Mouse (Mus musculus) megakaryocyte progenitor cell, adult 5-6 weeks (primary cell): Measurements from ENCODE around the gene Rbms1. TPM values are rescaled to one million over a fixed set of nuclear protein-coding genes. Genes with fewer than 3 reads are reported as not detected.

Experiments used
- ATAC-seq: replicated peaks from 2 replicates; pipeline ENCODE4 v1.8.0; 2016; ENCODE audit warnings: mild to moderate bottlenecking, moderate TSS enrichment, inconsistent platforms; ENCODE audit not compliant: poor library complexity
- total RNA-seq, 2 experiments: library from RNA; stranded (forward) in 1 of 2; stranded (reverse) in 1 of 2; fragments of 157-497, 149-512 nt in 1 of 2; fragments of 200-1000 nt in 1 of 2; gene quantifications; 2 replicates each; pipeline versions ENCODE4 v1.2.3 to v1.2.4; 2015 to 2017

Gene Rbms1
- total RNA-seq, 2 experiments from 2014 or later = 24.5 to 29.3 TPM

GRCm38 (mm10) chr2:60788173-60788908, 174.7 kb downstream of the Rbms1 start:
- no peak for ATAC-seq

- no peak for ATAC-seq
Measured at GRCm38 (mm10) chr2:60787088-60787487, 175.9 kb downstream of the Rbms1 start.

GRCm38 (mm10) chr2:60786289-60786688, 176.7 kb downstream of the Rbms1 start:
- ATAC-seq = no peak

- ATAC-seq = peak; percentile 91
Measured at GRCm38 (mm10) chr2:60774501-60774900, 188.5 kb downstream of the Rbms1 start.

GRCm38 (mm10) chr2:60773592-60773991, 189.4 kb downstream of the Rbms1 start:
- ATAC-seq = no peak

- ATAC-seq = no peak
Measured at GRCm38 (mm10) chr2:60766420-60766819, 196.6 kb downstream of the Rbms1 start.

- ATAC-seq = no peak
Measured at GRCm38 (mm10) chr2:60756218-60756617, 206.8 kb downstream of the Rbms1 start.

- ATAC-seq = no peak
Measured at GRCm38 (mm10) chr2:60755101-60755500, 207.9 kb downstream of the Rbms1 start.

GRCm38 (mm10) chr2:60751274-60751673, 211.7 kb downstream of the Rbms1 start:
- no peak for ATAC-seq

- no peak for ATAC-seq
Measured at GRCm38 (mm10) chr2:60750591-60750990, 212.4 kb downstream of the Rbms1 start.

GRCm38 (mm10) chr2:60748585-60748984, 214.4 kb downstream of the Rbms1 start:
- no peak for ATAC-seq

- ATAC-seq = no peak
Measured at GRCm38 (mm10) chr2:60747590-60747989, 215.4 kb downstream of the Rbms1 start.

GRCm38 (mm10) chr2:60744674-60745073, 218.3 kb downstream of the Rbms1 start:
- no peak for ATAC-seq

GRCm38 (mm10) chr2:60739389-60740137, 223.4 kb downstream of the Rbms1 start:
- ATAC-seq = peak; percentile 94

- no peak; the same call in 1 of the 2 replicates for ATAC-seq
Measured at GRCm38 (mm10) chr2:60730929-60731328, 232.1 kb downstream of the Rbms1 start.

GRCm38 (mm10) chr2:60730024-60730423, 233.0 kb downstream of the Rbms1 start:
- no peak for ATAC-seq

GRCm38 (mm10) chr2:60728902-60729585, 233.9 kb downstream of the Rbms1 start:
- ATAC-seq = no peak

GRCm38 (mm10) chr2:60724660-60725059, 238.3 kb downstream of the Rbms1 start:
- no peak for ATAC-seq

- no peak for ATAC-seq
Measured at GRCm38 (mm10) chr2:60722967-60723366, 240.0 kb downstream of the Rbms1 start.

- ATAC-seq = no peak
Measured at GRCm38 (mm10) chr2:60722514-60722913, 240.5 kb downstream of the Rbms1 start, which contains the start of gene Itgb6. Itgb6 (minus strand) TSS chr2:60722643.

- peak; percentile 75 for ATAC-seq
Measured at GRCm38 (mm10) chr2:60720906-60721305, 242.1 kb downstream of the Rbms1 start.

GRCm38 (mm10) chr2:60720205-60720604, 242.8 kb downstream of the Rbms1 start:
- ATAC-seq = no peak
